Mouse (Mus musculus): ENCODE measurements around the gene Lhfpl2. TPM values are rescaled to one million over a fixed set of nuclear protein-coding genes. Genes with fewer than 3 reads are reported as not detected.

Gene Lhfpl2
- total RNA-seq, 4 experiments from 2014 or later: 23.6 to 34.1 (median 24.8) TPM

GRCm38 (mm10) chr13:94207973-94208372 lies 150.4 kb downstream of the Lhfpl2 start:
- DNase-seq (ENCODE audit: low spot score in 2 of 2): no peak

GRCm38 (mm10) chr13:94208892-94209291 lies 151.3 kb downstream of the Lhfpl2 start:
- no peak for DNase-seq (ENCODE audit: low spot score in 2 of 2)

- DNase-seq (ENCODE audit: low spot score in 2 of 2): no peak
Observed at GRCm38 (mm10) chr13:94211236-94212119, 153.9 kb downstream of the Lhfpl2 start.

- DNase-seq (ENCODE audit: low spot score in 2 of 2): no peak
Observed at GRCm38 (mm10) chr13:94212179-94212578, 154.6 kb downstream of the Lhfpl2 start.

GRCm38 (mm10) chr13:94212716-94213115 lies 155.1 kb downstream of the Lhfpl2 start:
- DNase-seq (ENCODE audit: low spot score in 2 of 2): no peak

GRCm38 (mm10) chr13:94223609-94224008 lies 166.0 kb downstream of the Lhfpl2 start:
- no peak for DNase-seq (ENCODE audit: low spot score in 2 of 2)

- DNase-seq (ENCODE audit: low spot score in 2 of 2): no peak
Observed at GRCm38 (mm10) chr13:94224717-94225705, 167.4 kb downstream of the Lhfpl2 start.

GRCm38 (mm10) chr13:94231871-94232270 lies 174.3 kb downstream of the Lhfpl2 start:
- no peak for DNase-seq (ENCODE audit: low spot score in 2 of 2)

- DNase-seq (ENCODE audit: low spot score in 2 of 2): no peak
Observed at GRCm38 (mm10) chr13:94239488-94239887, 181.9 kb downstream of the Lhfpl2 start.

GRCm38 (mm10) chr13:94240111-94240510 lies 182.5 kb downstream of the Lhfpl2 start:
- DNase-seq (ENCODE audit: low spot score in 2 of 2): no peak

GRCm38 (mm10) chr13:94240873-94241272 lies 183.3 kb downstream of the Lhfpl2 start:
- no peak for DNase-seq (ENCODE audit: low spot score in 2 of 2)

GRCm38 (mm10) chr13:94241892-94242524 lies 184.4 kb downstream of the Lhfpl2 start:
- DNase-seq (ENCODE audit: low spot score in 2 of 2): no peak

GRCm38 (mm10) chr13:94242897-94243296 lies 185.3 kb downstream of the Lhfpl2 start:
- DNase-seq (ENCODE audit: low spot score in 2 of 2): no peak

Other genes starting within 250 kb of the Lhfpl2 start
- 100 to 1,000 TPM; 163 to 188 (median 179) TPM for gene Scamp1, start 228.1 kb downstream of the Lhfpl2 start, total RNA-seq (2022)